Mouse (Mus musculus): ENCODE measurements around the gene Sh3gl1. TPM values are rescaled to one million over a fixed set of nuclear protein-coding genes. Genes with fewer than 3 reads are reported as not detected.
A peak's percentile ranks its signal among the peaks of the same experiment; 100 is the strongest.

Gene Sh3gl1
- polyA plus RNA-seq, 1 experiment from 2014 or later: 97.1 TPM

- peak within 1 kb of the TSS; percentile 80 for H3K4me2 ChIP-seq (replicated peaks; ENCODE audit: low read depth, low read length)
- WGBS: 11% methylated on average over 52 of the region's 55 CpGs
- peaks cover 11% of the 10 kb centered on the region for H3K36me3 ChIP-seq (ENCODE audit: insufficient read depth, low read length)
- no peaks in the 10 kb centered on the region for H3K4me1 ChIP-seq (ENCODE audit: insufficient read depth, low read depth, low read length)
- H3K27me3 ChIP-seq (replicated peaks; ENCODE audit: insufficient read depth, low read length): no peaks in the 10 kb centered on the region
- H3K4me3 ChIP-seq (ENCODE audit: low read depth, low read length): peak within 1 kb of the TSS; percentile 36
- H3K27ac ChIP-seq (ENCODE audit: low read length): no peak within 1 kb of the TSS
- no peaks in the 10 kb centered on the region for H3K9me3 ChIP-seq (ENCODE audit: low read length)
- DNase-seq (ENCODE audit: low spot score) (no peak), ATAC-seq (peak; percentile 37)
- H3K9ac ChIP-seq (replicated peaks; ENCODE audit: low read depth): peak within 1 kb of the TSS; percentile 27
- no peak for TF ChIP-seq EP300 (IDR thresholded peaks at IDR 0.05)
- TF ChIP-seq CTCF (IDR thresholded peaks at IDR 0.05): no peak; the same call in 1 of the 2 replicates
Observed at GRCm38 (mm10) chr17:55969966-55970891, 66.2 kb downstream of the Sh3gl1 start, which contains the start of gene Shd. Shd (plus strand) TSS chr17:55970467.

GRCm38 (mm10) chr17:55969560-55969959 lies 66.9 kb downstream of the Sh3gl1 start:
- TF ChIP-seq CTCF (IDR thresholded peaks at IDR 0.05) (no peak), EP300 (IDR thresholded peaks at IDR 0.05) (no peak)
- Histone ChIP-seq H3K27me3 (replicated peaks; ENCODE audit: insufficient read depth, low read length) (no peaks in the 10 kb centered on the region), H3K4me1 (ENCODE audit: insufficient read depth, low read depth, low read length) (no peaks in the 10 kb centered on the region), H3K27ac (ENCODE audit: low read length) (no peak overlapping the region), H3K4me2 (replicated peaks; ENCODE audit: low read depth, low read length) (no peak overlapping the region), H3K9me3 (ENCODE audit: low read length) (no peaks in the 10 kb centered on the region), H3K36me3 (ENCODE audit: insufficient read depth, low read length) (peaks cover 11% of the 10 kb centered on the region), H3K4me3 (ENCODE audit: low read depth, low read length) (no peak overlapping the region), H3K9ac (replicated peaks; ENCODE audit: low read depth) (no peak overlapping the region)
- DNase-seq (ENCODE audit: low spot score) (no peak), ATAC-seq (no peak)
- 45% methylated on average over 14 of the region's 14 CpGs for WGBS

GRCm38 (mm10) chr17:55968210-55968609 lies 68.2 kb downstream of the Sh3gl1 start:
- Histone ChIP-seq H3K27me3 (replicated peaks; ENCODE audit: insufficient read depth, low read length) (no peaks in the 10 kb centered on the region), H3K36me3 (ENCODE audit: insufficient read depth, low read length) (peaks cover 11% of the 10 kb centered on the region), H3K4me2 (replicated peaks; ENCODE audit: low read depth, low read length) (no peak overlapping the region), H3K9ac (replicated peaks; ENCODE audit: low read depth) (no peak overlapping the region), H3K9me3 (ENCODE audit: low read length) (no peaks in the 10 kb centered on the region), H3K4me3 (ENCODE audit: low read depth, low read length) (no peak overlapping the region), H3K4me1 (ENCODE audit: insufficient read depth, low read depth, low read length) (no peaks in the 10 kb centered on the region), H3K27ac (ENCODE audit: low read length) (no peak overlapping the region)
- TF ChIP-seq EP300 (IDR thresholded peaks at IDR 0.05): no peak
- TF ChIP-seq CTCF (IDR thresholded peaks at IDR 0.05): no peak
- 54% methylated on average over 7 of the region's 7 CpGs for WGBS
- 0 out of 2 replicates have a peak, but pooled peaks have one; percentile 19 for ATAC-seq
- no peak for DNase-seq (ENCODE audit: low spot score)

GRCm38 (mm10) chr17:55967186-55967585 lies 69.2 kb downstream of the Sh3gl1 start:
- DNase-seq (ENCODE audit: low spot score) (no peak), ATAC-seq (no peak)
- Histone ChIP-seq H3K27ac (ENCODE audit: low read length) (no peak overlapping the region), H3K4me1 (ENCODE audit: insufficient read depth, low read depth, low read length) (no peaks in the 10 kb centered on the region), H3K4me3 (ENCODE audit: low read depth, low read length) (no peak overlapping the region), H3K9me3 (ENCODE audit: low read length) (no peaks in the 10 kb centered on the region), H3K27me3 (replicated peaks; ENCODE audit: insufficient read depth, low read length) (no peaks in the 10 kb centered on the region), H3K36me3 (ENCODE audit: insufficient read depth, low read length) (peaks cover 11% of the 10 kb centered on the region), H3K4me2 (replicated peaks; ENCODE audit: low read depth, low read length) (no peak overlapping the region), H3K9ac (replicated peaks; ENCODE audit: low read depth) (no peak overlapping the region)
- no peak for TF ChIP-seq CTCF (IDR thresholded peaks at IDR 0.05)
- no peak for TF ChIP-seq EP300 (IDR thresholded peaks at IDR 0.05)
- 92% methylated on average over 4 of the region's 4 CpGs for WGBS

Other genes starting within 250 kb of the Sh3gl1 start
- gene Zfp119a, start 157.7 kb downstream of the Sh3gl1 start, polyA plus RNA-seq (2015; fragmentation: Nextera tagmentation; extraction: Ambion mirVana): 10.5 and 11.6 TPM in 2 replicates
- 10.9 and 11.1 TPM in 2 replicates for gene Zfp959, start 144.5 kb downstream of the Sh3gl1 start, polyA plus RNA-seq (2015; fragmentation: Nextera tagmentation; extraction: Ambion mirVana)
- gene Zfp119b, start 87.1 kb downstream of the Sh3gl1 start, polyA plus RNA-seq (2015; fragmentation: Nextera tagmentation; extraction: Ambion mirVana): 10.0 and 11.0 TPM in 2 replicates
- gene Ebi3, start 84.0 kb downstream of the Sh3gl1 start, polyA plus RNA-seq (2015; fragmentation: Nextera tagmentation; extraction: Ambion mirVana): 3.1 and 3.3 TPM in 2 replicates
- gene Yju2, start 77.5 kb downstream of the Sh3gl1 start, polyA plus RNA-seq (2015; fragmentation: Nextera tagmentation; extraction: Ambion mirVana): 16.8 and 19.2 TPM in 2 replicates
- 3.1 and 3.4 TPM in 2 replicates for gene Shd, start 66.2 kb downstream of the Sh3gl1 start, polyA plus RNA-seq (2015; fragmentation: Nextera tagmentation; extraction: Ambion mirVana)
- 0.36 and 0.37 TPM in 2 replicates for gene Fsd1, start 50.1 kb downstream of the Sh3gl1 start, polyA plus RNA-seq (2015; fragmentation: Nextera tagmentation; extraction: Ambion mirVana)
- 49.1 and 57.4 TPM in 2 replicates for gene Stap2, start 31.1 kb downstream of the Sh3gl1 start, polyA plus RNA-seq (2015; fragmentation: Nextera tagmentation; extraction: Ambion mirVana)
- 38.5 and 45.0 TPM in 2 replicates for gene Mpnd, start 30.9 kb downstream of the Sh3gl1 start, polyA plus RNA-seq (2015; fragmentation: Nextera tagmentation; extraction: Ambion mirVana)
- gene Chaf1a, start 3.8 kb upstream of the Sh3gl1 start, polyA plus RNA-seq (2015; fragmentation: Nextera tagmentation; extraction: Ambion mirVana): 3.0 and 3.2 TPM in 2 replicates
- gene Ubxn6, start 38.4 kb upstream of the Sh3gl1 start, polyA plus RNA-seq (2015; fragmentation: Nextera tagmentation; extraction: Ambion mirVana): 59.7 and 60.4 TPM in 2 replicates
- 58.4 and 61.7 TPM in 2 replicates for gene Hdgfl2, start 43.0 kb upstream of the Sh3gl1 start, polyA plus RNA-seq (2015; fragmentation: Nextera tagmentation; extraction: Ambion mirVana)
- 0.05 and 0.08 TPM in 2 replicates for gene Plin4, start 73.2 kb upstream of the Sh3gl1 start, polyA plus RNA-seq (2015; fragmentation: Nextera tagmentation; extraction: Ambion mirVana)
- 3.2 and 4.3 TPM in 2 replicates for gene Plin5, start 81.0 kb upstream of the Sh3gl1 start, polyA plus RNA-seq (2015; fragmentation: Nextera tagmentation; extraction: Ambion mirVana)
- 36.3 and 50.6 TPM in 2 replicates for gene Lrg1, start 85.4 kb upstream of the Sh3gl1 start, polyA plus RNA-seq (2015; fragmentation: Nextera tagmentation; extraction: Ambion mirVana)
- gene Sema6b, start 103.7 kb upstream of the Sh3gl1 start, polyA plus RNA-seq (2015; fragmentation: Nextera tagmentation; extraction: Ambion mirVana): 0.88 and 1.0 TPM in 2 replicates
- gene Tnfaip8l1, start 125.8 kb upstream of the Sh3gl1 start, polyA plus RNA-seq (2015; fragmentation: Nextera tagmentation; extraction: Ambion mirVana): 4.7 and 5.6 TPM in 2 replicates
- gene Mydgf, start 147.3 kb upstream of the Sh3gl1 start, polyA plus RNA-seq (2015; fragmentation: Nextera tagmentation; extraction: Ambion mirVana): 67.2 and 71.2 TPM in 2 replicates
- gene Dpp9, start 182.3 kb upstream of the Sh3gl1 start, polyA plus RNA-seq (2015; fragmentation: Nextera tagmentation; extraction: Ambion mirVana): 25.7 and 30.3 TPM in 2 replicates
- gene Fem1a, start 220.2 kb upstream of the Sh3gl1 start, polyA plus RNA-seq (2015; fragmentation: Nextera tagmentation; extraction: Ambion mirVana): 8.2 and 8.4 TPM in 2 replicates
- 3.5 and 4.1 TPM in 2 replicates for gene Ticam1, start 240.2 kb upstream of the Sh3gl1 start, polyA plus RNA-seq (2015; fragmentation: Nextera tagmentation; extraction: Ambion mirVana)

All from lung, postnatal 0 days (tissue).